In the genomic region with DNA sequence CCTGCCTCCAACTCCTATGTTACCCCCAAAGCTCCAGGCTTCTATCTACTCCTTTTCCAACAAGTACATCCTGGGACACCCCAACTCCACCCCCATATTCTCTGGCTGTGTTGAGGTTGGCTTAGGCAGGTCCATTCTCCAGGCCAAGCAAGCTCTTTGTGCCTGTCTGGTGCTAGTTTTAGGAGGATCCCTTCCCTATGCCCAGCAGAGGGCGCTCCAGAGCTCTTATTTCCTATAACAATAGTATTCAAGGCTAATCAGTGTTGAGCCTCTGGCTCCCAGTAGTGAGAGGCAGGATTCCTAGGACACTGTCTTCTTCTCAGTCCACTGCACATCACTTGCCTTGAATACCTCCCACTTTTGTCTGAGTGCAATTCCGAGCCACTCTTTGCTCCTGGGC, we compare ENCODE assay signal across 9 mouse cellular contexts. TPM values are rescaled to one million over a fixed set of nuclear protein-coding genes. Genes with fewer than 3 reads are reported as not detected.
DNase-seq lines count a peak whose midpoint lies in the region; ATAC-seq lines count a peak whose summit lies in the region.
"Had no signal": no experiment of that assay in that cellular context is flagged by ENCODE, and none has a peak within 500 bp of the region (broad histone marks: within the 10 kb centered on the region; RNA-seq: fewer than 3 reads in every experiment).

No protein-coding gene starts in this region.

- peak overlapping the region; percentile 73 for H3K4me2 ChIP-seq in hindbrain, embryonic 16.5 days (ENCODE audit: low read length)
- H3K4me2 ChIP-seq: limb, embryonic 12.5 days had no signal

- H3K9me3 ChIP-seq in hindbrain, embryonic 16.5 days (ENCODE audit: control insufficient read depth, low read length) = no peaks in the 10 kb centered on the region
- no peaks in the 10 kb centered on the region for H3K9me3 ChIP-seq in midbrain, embryonic 10.5 days (replicated peaks)
- H3K9me3 ChIP-seq: limb, embryonic 12.5 days had no signal

- H3K9ac ChIP-seq in hindbrain, embryonic 16.5 days (ENCODE audit: low read depth, low read length) = no peak overlapping the region
- H3K9ac ChIP-seq: limb, embryonic 12.5 days had no signal

- peaks cover 20% of the 10 kb centered on the region for H3K36me3 ChIP-seq in hindbrain, embryonic 16.5 days (ENCODE audit: control insufficient read depth, insufficient read depth, low read length)
- peaks cover 24% of the 10 kb centered on the region for H3K36me3 ChIP-seq in midbrain, embryonic 10.5 days

- 0 out of 2 replicates have a peak overlapping the region, but pooled peaks have one; percentile 9 for H3K4me3 ChIP-seq in hindbrain, embryonic 16.5 days (ENCODE audit: low read length)
- H3K4me3 ChIP-seq in midbrain, embryonic 10.5 days = no peak overlapping the region
- H3K4me3 ChIP-seq: limb, embryonic 12.5 days had no signal

- H3K27ac ChIP-seq in hindbrain, embryonic 16.5 days (ENCODE audit: low read depth, low read length) = no peak overlapping the region
- H3K27ac ChIP-seq in midbrain, embryonic 10.5 days (replicated peaks) = 0 out of 2 replicates have a peak overlapping the region, but pooled peaks have one; percentile 49

- peak; percentile 95 for DNase-seq in NIH3T3 (ENCODE audit: low read depth)
- DNase-seq in cerebellum, adult 11-12 months = peak; percentile 85
- DNase-seq in left cerebral cortex, adult 11 months (ENCODE audit: low spot score) = peak; percentile 73
- DNase-seq in midbrain, embryonic 10.5 days (ENCODE audit: low spot score) = peak; percentile 89
- peak; percentile 97 for DNase-seq in right cerebral cortex, postnatal 14 days
- peak; percentile 91 for DNase-seq in urinary bladder, postnatal 25 days (ENCODE audit: low spot score)

- no peaks in the 10 kb centered on the region for H3K27me3 ChIP-seq in hindbrain, embryonic 16.5 days (replicated peaks; ENCODE audit: control insufficient read depth, insufficient read depth, low read length)
- H3K27me3 ChIP-seq in midbrain, embryonic 10.5 days (ENCODE audit: low read depth, poor library complexity, severe bottlenecking) = peaks cover 31% of the 10 kb centered on the region
- H3K27me3 ChIP-seq: limb, embryonic 12.5 days had no signal

- ATAC-seq in frontal cortex, adult (ENCODE audit: low TSS enrichment) = peak; percentile 38; the same call in 1 of the 2 replicates
- ATAC-seq in hindbrain, embryonic 16.5 days = no peak

- peaks cover 38% of the 10 kb centered on the region for H3K4me1 ChIP-seq in hindbrain, embryonic 16.5 days (ENCODE audit: control insufficient read depth, insufficient read depth, low read depth, low read length)
- peaks cover 37% of the 10 kb centered on the region for H3K4me1 ChIP-seq in midbrain, embryonic 10.5 days

- WGBS in hindbrain, embryonic 16.5 days = 5% methylated on average over 2 of the region's 2 CpGs
- 3% methylated on average over 2 of the region's 2 CpGs for WGBS in midbrain, embryonic 10.5 days

RNA-seq across cellular contexts. Expression of a gene that starts 3.1 kb away (rescaled TPM):
- polyA plus RNA-seq in hindbrain, embryonic 16.5 days (2015; fragmentation: Nextera tagmentation; extraction: Ambion mirVana) = 1.5 and 2.0 TPM in 2 replicates
- polyA plus RNA-seq in midbrain, embryonic 10.5 days (2016; fragmentation: Nextera tagmentation; extraction: Ambion mirVana) = 1.6 and 2.1 TPM in 2 replicates

RNA-seq across cellular contexts. Expression of a gene that starts 3.3 kb away (rescaled TPM):
- 12.0 and 13.9 TPM in 2 replicates for polyA plus RNA-seq in hindbrain, embryonic 16.5 days (2015; fragmentation: Nextera tagmentation; extraction: Ambion mirVana)
- 4.6 and 7.2 TPM in 2 replicates for polyA plus RNA-seq in midbrain, embryonic 10.5 days (2016; fragmentation: Nextera tagmentation; extraction: Ambion mirVana)

RNA-seq across cellular contexts. Expression of a gene that starts 15.8 kb away (rescaled TPM):
- polyA plus RNA-seq in hindbrain, embryonic 16.5 days (2015; fragmentation: Nextera tagmentation; extraction: Ambion mirVana) = 68.7 and 77.8 TPM in 2 replicates
- polyA plus RNA-seq in midbrain, embryonic 10.5 days (2016; fragmentation: Nextera tagmentation; extraction: Ambion mirVana) = 75.5 and 79.3 TPM in 2 replicates

RNA-seq across cellular contexts. Expression of a gene that starts 18.7 kb away (rescaled TPM):
- polyA plus RNA-seq in hindbrain, embryonic 16.5 days (2015; fragmentation: Nextera tagmentation; extraction: Ambion mirVana) = 9.3 and 10.3 TPM in 2 replicates
- 3.0 and 4.3 TPM in 2 replicates for polyA plus RNA-seq in midbrain, embryonic 10.5 days (2016; fragmentation: Nextera tagmentation; extraction: Ambion mirVana)

RNA-seq across cellular contexts. Expression of a gene that starts 28.5 kb away (rescaled TPM):
- polyA plus RNA-seq in hindbrain, embryonic 16.5 days (2015; fragmentation: Nextera tagmentation; extraction: Ambion mirVana) = 0.06 TPM in 1 of 2 replicates, not detected in the other
- polyA plus RNA-seq in midbrain, embryonic 10.5 days (2016; fragmentation: Nextera tagmentation; extraction: Ambion mirVana) = not detected in 2 replicates
